ENCODE assay signal across 20 mouse cellular contexts in genomic region chr10:42840036-42840435, GRCm38 (mm10). TPM values are rescaled to one million over a fixed set of nuclear protein-coding genes. Genes with fewer than 3 reads are reported as not detected.
DNase-seq lines count a peak whose midpoint lies in the region; ATAC-seq and TF ChIP-seq lines count a peak whose summit lies in the region.
"Had no signal": no experiment of that assay in that cellular context is flagged by ENCODE, and none has a peak within 500 bp of the region (broad histone marks: within the 10 kb centered on the region; RNA-seq: fewer than 3 reads in every experiment).

No protein-coding gene starts in this region.

- DNase-seq in CD4-positive, CD25-positive, alpha-beta regulatory T cell, adult 2 months (ENCODE audit: low read depth, low spot score), result peak; percentile 26
- no peak for DNase-seq in layer of hippocampus, adult 2 months (ENCODE audit: low spot score in 2 of 2)
- no peak for DNase-seq in layer of hippocampus, adult 8-10 months (ENCODE audit: low spot score in 2 of 2)
- peak; percentile 51 for DNase-seq in ES-CJ7 (ENCODE audit: low read depth, low spot score)
- DNase-seq in stomach, postnatal 0 days (ENCODE audit: low spot score), result no peak
- no peak for DNase-seq in gastrocnemius, postnatal 10 days
- DNase-seq: adrenal gland, adult 8-10 months; adrenal gland, postnatal 36 days; cerebellum, adult 11-12 months; cerebellum, adult 9-10 months; cerebellum, postnatal 25 days; heart, postnatal 14 days had no signal

- H3K9ac ChIP-seq in stomach, postnatal 0 days (ENCODE audit: low read length), result no peak overlapping the region
- H3K9ac ChIP-seq: embryonic facial prominence, embryonic 12.5 days; forebrain, embryonic 15.5 days; heart, embryonic 15.5 days; hindbrain, embryonic 15.5 days had no signal

- WGBS in stomach, postnatal 0 days, result 96% methylated on average over 11 of the region's 11 CpGs

- H3K4me1 ChIP-seq in stomach, postnatal 0 days (replicated peaks; ENCODE audit: control insufficient read depth, insufficient read depth), result no peaks in the 10 kb centered on the region
- H3K4me1 ChIP-seq: embryonic facial prominence, embryonic 12.5 days; hindbrain, embryonic 15.5 days had no signal

- H3K4me2 ChIP-seq in stomach, postnatal 0 days (replicated peaks; ENCODE audit: low read depth), result no peak overlapping the region
- H3K4me2 ChIP-seq: embryonic facial prominence, embryonic 12.5 days; forebrain, embryonic 15.5 days; heart, embryonic 11.5 days; heart, embryonic 15.5 days; hindbrain, embryonic 15.5 days had no signal

- no peak overlapping the region for H3K27ac ChIP-seq in layer of hippocampus, adult 2 months
- H3K27ac ChIP-seq in stomach, postnatal 0 days (replicated peaks), result no peak overlapping the region
- H3K27ac ChIP-seq: embryonic facial prominence, embryonic 12.5 days; forebrain, embryonic 15.5 days; heart, adult 2 months; heart, embryonic 15.5 days; hindbrain, embryonic 15.5 days had no signal

- H3K36me3 ChIP-seq in stomach, postnatal 0 days (ENCODE audit: control insufficient read depth, insufficient read depth, low read length), result no peaks in the 10 kb centered on the region

- no peak overlapping the region for H3K4me3 ChIP-seq in layer of hippocampus, adult 2 months
- no peak overlapping the region for H3K4me3 ChIP-seq in stomach, postnatal 0 days (ENCODE audit: low read depth, low read length)
- H3K4me3 ChIP-seq: embryonic facial prominence, embryonic 12.5 days; forebrain, embryonic 15.5 days; heart, adult 2 months; heart, embryonic 15.5 days; hindbrain, embryonic 15.5 days had no signal

- no peak for ATAC-seq in CD4-positive, CD25-positive, alpha-beta regulatory T cell, adult 4 months
- ATAC-seq in stomach, postnatal 0 days (ENCODE audit: low FRiP score, low TSS enrichment), result no peak; the same call in 1 of the 2 replicates
- ATAC-seq: forebrain, embryonic 15.5 days; Patski had no signal

- no peaks in the 10 kb centered on the region for H3K27me3 ChIP-seq in stomach, postnatal 0 days (ENCODE audit: control insufficient read depth, insufficient read depth, low read length)
- H3K27me3 ChIP-seq: embryonic facial prominence, embryonic 12.5 days; forebrain, embryonic 15.5 days; heart, embryonic 15.5 days; hindbrain, embryonic 15.5 days; Patski had no signal

- TF ChIP-seq EP300 in stomach, postnatal 0 days (optimal IDR thresholded peaks at IDR 0.05), result no peak

- no peaks in the 10 kb centered on the region for H3K9me3 ChIP-seq in stomach, postnatal 0 days (ENCODE audit: control insufficient read depth, low read length)
- H3K9me3 ChIP-seq: embryonic facial prominence, embryonic 12.5 days; forebrain, embryonic 15.5 days; heart, embryonic 15.5 days; hindbrain, embryonic 15.5 days had no signal

- TF ChIP-seq CTCF in layer of hippocampus, adult 2 months (conservative IDR thresholded peaks at IDR 0.05), result 0 out of 2 replicates have a peak, but pooled peaks have one; percentile 16
- 0 out of 2 replicates have a peak, but pooled peaks have one; percentile 11 for TF ChIP-seq CTCF in stomach, postnatal 0 days (IDR thresholded peaks at IDR 0.05; ENCODE audit: low read depth)

RNA-seq across cellular contexts. Expression of gene Scml4, which starts 20.1 kb away (rescaled TPM):
- 10 to 100 TPM; 56.6 to 87.8 TPM for polyA plus RNA-seq in CD4-positive, CD25-positive, alpha-beta regulatory T cell, adult 4 months (2017; shearing (Covaris generic))
- total RNA-seq in layer of hippocampus, adult 2 months (2021), result 1 to 10 TPM; 3.7 to 5.6 TPM
- 1 to 10 TPM; 3.7 to 5.3 (median 4.6) TPM for total RNA-seq in layer of hippocampus, adult 8-10 months (2022)
- 5.1 and 5.4 TPM in 2 replicates for polyA plus RNA-seq in stomach, postnatal 0 days (2015; fragmentation: Nextera tagmentation; extraction: Ambion mirVana)
- total RNA-seq in gastrocnemius, postnatal 10 days (2021), result 1 to 10 TPM; 3.3 to 3.8 TPM

Comparison
In these comparisons a context has a peak if more than half of its experiments do, and no peak if none do; other contexts are left out.
1. DNase-seq: peak in CD4-positive, CD25-positive, alpha-beta regulatory T cell, adult 2 months (single experiment) and ES-CJ7 (single experiment); none in layer of hippocampus, adult 2 months (0 of 2), layer of hippocampus, adult 8-10 months (0 of 2), stomach, postnatal 0 days (single experiment) and gastrocnemius, postnatal 10 days (single experiment).